Mouse (Mus musculus) thymus, adult 2 months (tissue): ENCODE results near the gene Trmt6. TPM values are rescaled to one million over a fixed set of nuclear protein-coding genes. Genes with fewer than 3 reads are reported as not detected.
A peak's percentile ranks its signal among the peaks of the same experiment; 100 is the strongest.

Experiments used
- DNase-seq: peaks from one replicate; pipeline ENCODE4 v3.0.0; 2021
- H3K27ac ChIP-seq: fragments of 200-500 bp; 2 replicates; pipeline ENCODE4 v1.5.1; 2012; ENCODE audit warnings: low read length, control low read depth; ENCODE audit not compliant: control insufficient read depth, insufficient read depth
- H3K27me3 ChIP-seq: fragments of 200-500 bp; 2 replicates; pipeline ENCODE4 v1.6.1; 2012; ENCODE audit warnings: mild to moderate bottlenecking, low read length, moderate library complexity, mixed read lengths; ENCODE audit not compliant: control insufficient read depth, insufficient read depth
- H3K36me3 ChIP-seq: fragments of 200-500 bp; 2 replicates; pipeline ENCODE4 v1.6.1; 2012; ENCODE audit warnings: mild to moderate bottlenecking, low read length, moderate library complexity; ENCODE audit not compliant: control insufficient read depth, insufficient read depth
- H3K4me1 ChIP-seq: fragments of 200-500 bp; replicated peaks from 2 replicates; pipeline ENCODE4 v1.6.1; 2012; ENCODE audit warnings: low read length; ENCODE audit not compliant: control insufficient read depth, insufficient read depth
- H3K4me3 ChIP-seq: fragments of 200-500 bp; 2 replicates; pipeline ENCODE4 v1.5.1; 2012; ENCODE audit warnings: mild to moderate bottlenecking, low read length, control low read depth, moderate library complexity; ENCODE audit not compliant: control insufficient read depth, insufficient read depth
- CTCF ChIP-seq: fragments of 200-500 bp; IDR thresholded peaks from 2 replicates; pipeline ENCODE4 v1.5.1; 2012; ENCODE audit warnings: mild to moderate bottlenecking, control low read depth, low read length, moderate library complexity, borderline replicate concordance; ENCODE audit not compliant: control insufficient read depth, poor library complexity, insufficient read depth; ENCODE audit errors: extremely low read depth
- POLR2A ChIP-seq: fragments of 200-500 bp; IDR thresholded peaks from 2 replicates; pipeline ENCODE4 v1.6.1; 2012; ENCODE audit warnings: mild to moderate bottlenecking, low read length, control low read depth, moderate library complexity; ENCODE audit not compliant: control insufficient read depth, poor library complexity, insufficient read depth; ENCODE audit errors: extremely low read depth
- WGBS: fragments of 180-500 bp; shearing (Covaris S2); methylation state at CpG from one replicate; pipeline ENCODE4 v1.1.7; 2018; 5-methylcytosine and 5-hydroxymethylcytosine counted together
- polyA plus RNA-seq: library from polyadenylated mRNA; depleted of rRNA; stranded (reverse); fragments of >200 nt; gene quantifications from 2 replicates; pipeline ENCODE4 v1.2.3, GENCODE M21; 2012

Gene Trmt6
- polyA plus RNA-seq, 1 experiment, result 4.5 TPM

DNA sequence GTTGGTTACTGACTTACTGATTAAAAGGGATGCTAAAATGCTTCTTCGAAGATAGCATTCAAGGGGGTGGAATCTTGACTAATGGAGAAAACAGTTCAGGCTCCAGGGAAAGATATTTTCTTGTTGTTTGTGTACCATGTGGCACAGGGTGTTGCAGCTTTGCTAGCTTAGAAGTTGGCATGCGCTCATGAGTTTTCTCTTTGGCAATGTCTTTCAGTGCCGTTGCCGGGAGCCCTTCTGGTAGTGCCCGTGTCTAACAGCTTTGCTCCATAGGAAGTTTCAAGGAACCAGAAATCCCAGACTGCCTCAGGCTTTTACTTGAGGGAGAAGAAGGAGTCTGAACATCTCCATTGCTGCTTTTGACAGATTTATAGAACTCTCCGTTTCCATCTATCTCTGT is 33.3 kb upstream of the Trmt6 start:
- no peaks in the 10 kb centered on the region; the same call in 1 of the 2 replicates for H3K27me3 ChIP-seq
- peaks cover 10% of the 10 kb centered on the region for H3K4me1 ChIP-seq
- no peaks in the 10 kb centered on the region for H3K36me3 ChIP-seq
- no peak overlapping the region for H3K4me3 ChIP-seq
- WGBS, result 96% methylated on average over 6 of the region's 6 CpGs
- H3K27ac ChIP-seq, result no peak overlapping the region
- TF ChIP-seq CTCF (no peak), POLR2A (no peak)
- DNase-seq, result no peak

DNA sequence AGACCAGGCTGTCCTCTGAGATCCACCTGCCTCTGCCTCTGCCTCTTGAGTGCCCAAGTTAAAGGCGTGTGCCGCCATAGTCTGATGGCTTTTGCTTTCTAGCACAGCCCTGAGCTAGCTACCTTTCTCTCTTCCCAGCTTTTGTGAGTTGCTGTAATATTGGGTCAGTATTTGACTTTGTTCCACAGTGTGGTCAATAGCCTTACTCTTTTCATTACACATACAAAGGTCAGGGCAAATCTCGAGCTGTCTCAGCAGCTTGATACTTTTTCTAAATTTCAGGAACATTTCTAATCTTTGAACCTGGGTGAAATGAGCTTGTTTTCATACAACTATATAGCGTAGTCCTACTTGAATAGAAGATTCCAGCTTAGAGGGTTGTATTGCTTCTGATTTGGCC is 32.5 kb upstream of the Trmt6 start:
- TF ChIP-seq POLR2A, result no peak
- TF ChIP-seq CTCF, result no peak
- Histone ChIP-seq H3K4me3 (no peak overlapping the region), H3K27ac (no peak overlapping the region), H3K36me3 (no peaks in the 10 kb centered on the region), H3K27me3 (no peaks in the 10 kb centered on the region; the same call in 1 of the 2 replicates), H3K4me1 (peaks cover 10% of the 10 kb centered on the region)
- WGBS, result 95% methylated on average over 4 of the region's 4 CpGs
- DNase-seq, result no peak

DNA sequence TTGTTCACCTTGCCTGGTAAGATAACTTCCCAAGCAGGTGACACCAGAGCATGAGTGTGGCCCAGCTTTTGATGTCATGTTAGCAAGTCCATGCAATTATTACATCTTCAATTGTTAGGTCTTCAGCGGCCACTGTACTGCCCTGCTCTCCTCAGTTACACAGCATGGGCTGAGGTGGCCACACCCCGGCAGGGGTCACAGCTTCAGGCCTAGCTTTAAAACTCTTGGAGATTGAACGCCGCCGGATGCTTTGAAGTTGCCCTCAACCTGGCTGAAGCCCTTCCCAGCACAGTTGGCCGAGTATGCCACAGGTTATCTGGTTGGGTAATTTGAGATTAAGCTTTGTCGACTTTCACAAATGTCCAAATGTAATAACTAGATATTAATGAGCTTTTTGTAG is 31.7 kb upstream of the Trmt6 start:
- TF ChIP-seq POLR2A (no peak), CTCF (no peak)
- peak overlapping the region; percentile 24; the same call in 1 of the 2 replicates for H3K4me3 ChIP-seq
- H3K27me3 ChIP-seq, result no peaks in the 10 kb centered on the region; the same call in 1 of the 2 replicates
- peaks cover 10% of the 10 kb centered on the region for H3K4me1 ChIP-seq
- H3K27ac ChIP-seq, result no peak overlapping the region
- H3K36me3 ChIP-seq, result no peaks in the 10 kb centered on the region
- DNase-seq, result peak; percentile 7
- WGBS, result 61% methylated on average over 7 of the region's 7 CpGs

DNA sequence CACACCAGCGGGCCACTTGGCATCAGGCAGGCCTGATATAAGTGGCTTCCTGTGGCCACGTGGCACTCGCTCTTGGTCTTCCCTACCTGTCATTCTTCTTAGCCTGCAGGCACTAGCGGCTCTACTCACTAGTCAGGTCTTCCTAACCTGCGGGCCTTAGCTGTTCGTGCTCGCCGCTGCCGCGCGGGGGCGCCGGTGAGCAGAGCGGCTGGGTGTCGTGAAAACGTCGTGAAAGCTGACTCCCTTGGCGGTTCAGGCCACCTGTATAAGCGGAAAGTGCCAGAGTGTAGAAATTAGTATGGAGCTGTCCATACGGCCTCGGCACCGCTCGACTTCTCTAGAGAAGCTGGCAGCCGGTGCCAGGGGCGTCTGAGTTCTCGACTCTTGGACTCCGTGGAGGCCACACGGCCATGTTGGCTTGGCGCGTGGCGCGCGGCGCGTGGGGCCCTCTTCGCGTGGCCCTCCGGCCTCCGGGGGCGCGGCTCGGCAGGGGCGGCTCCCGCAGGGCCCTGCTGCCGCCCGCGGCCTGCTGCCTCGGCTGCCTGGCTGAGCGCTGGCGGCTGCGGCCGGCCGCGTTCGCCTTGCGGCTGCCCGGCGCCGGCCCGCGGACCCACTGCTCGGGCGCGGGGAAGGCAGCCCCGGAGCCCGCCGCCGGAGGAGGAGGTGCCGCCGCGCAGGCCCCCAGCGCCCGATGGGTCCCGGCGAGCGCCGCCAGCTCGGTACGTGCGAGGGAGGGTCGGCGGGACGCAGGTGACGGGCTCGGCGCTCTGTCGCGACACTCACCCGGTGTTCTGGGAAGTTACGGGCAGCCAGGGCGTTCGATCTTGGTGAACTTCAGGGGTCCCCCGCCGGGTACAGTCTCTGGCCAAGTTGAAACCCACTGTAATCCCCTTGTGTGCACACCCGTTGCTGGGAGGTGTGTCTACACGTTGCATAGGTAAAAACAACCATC is 30.8 kb upstream of the Trmt6 start, which contains the start of gene Crls1:
Crls1 (plus strand) TSS at position 260 of the 952 bp plus-strand sequence.
- under 1% methylated on average over 94 of the region's 96 CpGs for WGBS
- peak; percentile 99 for DNase-seq
- no peaks in the 10 kb centered on the region; the same call in 1 of the 2 replicates for H3K27me3 ChIP-seq
- no peaks in the 10 kb centered on the region for H3K36me3 ChIP-seq
- TF ChIP-seq POLR2A (peak; percentile 61; the same call in 1 of the 2 replicates), CTCF (peak; percentile 97)
- peak within 1 kb of the TSS; percentile 94 for H3K4me3 ChIP-seq
- peaks cover 10% of the 10 kb centered on the region for H3K4me1 ChIP-seq
- H3K27ac ChIP-seq, result no peak within 1 kb of the TSS

DNA sequence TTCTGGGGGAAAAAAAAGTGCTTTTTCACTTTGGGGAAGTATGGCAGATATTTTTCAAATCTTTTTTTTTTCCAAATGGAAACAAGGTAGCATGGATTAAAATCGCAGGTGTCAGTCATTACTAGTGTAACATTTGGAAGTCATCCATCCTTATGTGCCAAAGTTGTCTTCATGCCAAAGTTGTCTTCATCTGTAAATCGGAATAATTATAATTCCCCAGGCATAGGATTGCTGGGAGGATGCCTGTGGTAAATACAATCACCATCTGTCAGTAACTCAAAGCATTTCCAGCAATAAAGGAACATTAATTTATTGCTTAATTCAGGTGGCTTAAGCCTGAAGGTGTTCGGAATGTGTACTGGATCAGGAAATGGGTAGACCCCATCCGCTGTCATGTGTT is 25.2 kb upstream of the Trmt6 start:
- DNase-seq, result no peak
- Histone ChIP-seq H3K27me3 (no peaks in the 10 kb centered on the region), H3K36me3 (no peaks in the 10 kb centered on the region), H3K4me3 (no peak overlapping the region), H3K27ac (no peak overlapping the region), H3K4me1 (no peaks in the 10 kb centered on the region)
- TF ChIP-seq CTCF (no peak), POLR2A (no peak)
- WGBS, result 99% methylated on average over 4 of the region's 4 CpGs

DNA sequence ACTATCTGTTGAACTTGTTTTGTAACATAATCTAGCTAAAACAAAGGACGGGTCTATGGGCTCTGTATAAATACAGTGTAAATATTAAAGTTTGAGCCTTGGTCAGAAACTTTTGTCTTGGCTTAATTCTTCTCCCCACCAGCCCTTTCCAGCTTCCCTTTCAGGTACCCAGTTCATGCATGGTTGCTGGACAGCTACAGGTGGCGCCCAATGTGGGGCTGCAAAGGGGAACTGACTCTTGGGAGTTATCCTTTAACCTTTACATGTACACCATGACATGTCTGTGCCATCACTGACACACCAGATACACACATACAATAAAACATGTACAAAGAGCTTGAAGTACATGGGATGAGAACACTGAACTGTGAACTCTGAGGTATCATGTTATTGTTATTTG is 12.9 kb downstream of the Trmt6 start:
- H3K4me3 ChIP-seq, result no peak overlapping the region
- WGBS, result 93% methylated on average over 2 of the region's 2 CpGs
- no peaks in the 10 kb centered on the region for H3K4me1 ChIP-seq
- H3K27me3 ChIP-seq, result no peaks in the 10 kb centered on the region
- H3K27ac ChIP-seq, result no peak overlapping the region
- peaks cover 35% of the 10 kb centered on the region for H3K36me3 ChIP-seq
- TF ChIP-seq CTCF (no peak), POLR2A (no peak)
- no peak for DNase-seq
